Mouse (Mus musculus): ENCODE measurements around the gene St3gal6.
A peak's percentile ranks its signal among the peaks of the same experiment; 100 is the strongest.
"Not testable (repeated sequence)": the region's sequence is repeated elsewhere in the genome, so short reads cannot be mapped to it uniquely, and the experiment has no call there.

St3gal6 gene

GRCm38 (mm10) chr16:58475544-58476154 lies 48.4 kb downstream of the St3gal6 start:
- no peak for DNase-seq (ENCODE audit: low spot score)

DNA sequence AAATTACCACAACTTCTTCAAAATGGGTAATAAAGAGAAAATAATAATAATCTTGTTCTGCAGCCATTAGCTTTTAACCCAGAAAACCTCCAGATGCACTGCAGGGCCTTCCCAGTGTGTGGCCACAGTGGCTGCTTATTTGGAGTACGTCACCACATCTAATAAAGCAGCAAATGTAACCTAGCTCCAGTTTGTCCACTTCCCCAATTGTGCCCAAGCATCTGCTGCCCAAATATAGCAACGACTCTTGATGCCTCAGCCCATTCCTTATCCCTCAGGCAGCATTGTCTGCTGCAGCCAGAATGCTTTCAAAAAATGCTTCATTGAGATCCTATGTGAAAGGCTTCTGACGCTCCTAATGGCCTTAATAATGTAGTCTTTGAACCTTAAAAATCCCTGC lies 49.2 kb downstream of the St3gal6 start:
- no peak for DNase-seq (ENCODE audit: low spot score)

GRCm38 (mm10) chr16:58470841-58471240 lies 53.2 kb downstream of the St3gal6 start:
- DNase-seq (ENCODE audit: low spot score) = no peak

GRCm38 (mm10) chr16:58470061-58470460 lies 54.0 kb downstream of the St3gal6 start:
- DNase-seq (ENCODE audit: low spot score) = peak; percentile 61

GRCm38 (mm10) chr16:58465412-58465811 lies 58.6 kb downstream of the St3gal6 start:
- no peak for DNase-seq (ENCODE audit: low spot score)

DNA sequence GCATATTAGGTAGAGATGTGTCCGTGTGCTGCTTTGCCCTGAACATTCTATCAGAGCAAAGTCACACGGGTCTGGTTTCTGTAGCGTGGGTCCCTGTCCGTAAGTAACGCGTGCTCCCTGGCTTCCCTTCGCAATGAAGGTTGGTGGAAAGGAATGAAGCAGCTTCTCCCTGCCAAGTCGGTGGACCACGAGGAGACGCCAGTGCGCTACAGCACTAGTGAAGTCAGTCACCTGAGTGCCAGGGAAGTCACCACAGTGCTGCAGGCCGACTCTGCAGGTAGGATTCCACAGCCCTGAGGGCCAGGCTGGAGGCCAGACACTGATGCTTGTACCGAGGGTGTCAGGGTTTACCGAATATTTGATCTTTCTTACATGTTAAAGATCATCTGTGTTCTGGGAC lies 60.0 kb downstream of the St3gal6 start:
- DNase-seq (ENCODE audit: low spot score) = no peak

DNA sequence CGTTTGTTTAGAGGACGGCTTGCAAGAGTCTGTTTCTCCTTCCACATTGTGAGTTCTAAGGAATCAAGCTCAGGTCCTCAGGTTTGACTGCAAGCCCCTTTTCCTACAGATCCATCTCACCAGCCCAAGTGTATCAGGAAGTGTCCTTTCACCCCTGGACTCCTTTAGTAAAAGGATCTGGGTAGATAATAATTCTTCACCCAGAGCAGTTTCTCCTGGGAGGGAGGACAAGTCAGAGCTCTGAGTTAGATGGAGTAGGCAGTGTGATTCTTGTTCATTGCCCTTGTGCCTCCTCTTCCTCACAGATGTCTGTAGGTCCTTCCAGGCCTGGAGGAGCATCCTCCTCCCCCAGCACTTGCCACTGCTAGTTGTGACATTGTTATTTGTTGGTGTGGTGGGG lies 61.5 kb downstream of the St3gal6 start:
- no peak for DNase-seq (ENCODE audit: low spot score)

DNA sequence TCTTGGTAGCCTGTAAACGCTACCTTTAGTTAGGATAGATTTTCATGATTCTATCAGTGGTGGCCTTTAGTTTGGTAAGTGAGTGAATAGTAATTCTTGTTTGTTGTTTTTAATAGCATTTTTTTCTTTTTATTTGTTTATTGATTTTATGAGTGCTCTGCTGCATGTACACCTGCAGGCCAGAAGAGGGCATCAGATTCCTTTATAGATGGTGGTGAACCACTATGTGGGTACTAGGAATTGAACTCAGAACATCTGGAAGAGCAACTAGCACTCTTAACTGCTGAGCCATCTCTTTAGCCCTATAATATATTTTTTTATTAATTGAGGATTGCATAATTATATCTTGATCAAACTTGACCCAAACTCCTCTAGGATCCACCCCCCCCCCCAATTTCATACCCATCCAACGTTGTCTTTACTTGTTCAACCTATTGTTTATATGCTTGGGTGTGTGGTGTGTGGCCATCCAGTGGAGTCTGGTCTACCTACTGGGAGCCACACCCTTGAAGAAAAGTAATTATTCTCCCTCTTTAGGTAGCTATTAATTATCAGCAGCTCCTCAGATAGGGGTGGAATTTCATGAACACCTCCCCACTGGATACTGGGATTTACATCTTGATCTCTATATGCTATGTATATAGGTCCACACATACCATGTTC lies 62.1 kb downstream of the St3gal6 start:
- DNase-seq (ENCODE audit: low spot score) = no peak

- DNase-seq (ENCODE audit: low spot score) = no peak
These were observed 63.7 kb downstream of the St3gal6 start for GRCm38 (mm10) chr16:58460386-58460785.

- DNase-seq (ENCODE audit: low spot score) = not testable (repeated sequence)
These were observed 64.1 kb downstream of the St3gal6 start for GRCm38 (mm10) chr16:58459966-58460365.

DNA sequence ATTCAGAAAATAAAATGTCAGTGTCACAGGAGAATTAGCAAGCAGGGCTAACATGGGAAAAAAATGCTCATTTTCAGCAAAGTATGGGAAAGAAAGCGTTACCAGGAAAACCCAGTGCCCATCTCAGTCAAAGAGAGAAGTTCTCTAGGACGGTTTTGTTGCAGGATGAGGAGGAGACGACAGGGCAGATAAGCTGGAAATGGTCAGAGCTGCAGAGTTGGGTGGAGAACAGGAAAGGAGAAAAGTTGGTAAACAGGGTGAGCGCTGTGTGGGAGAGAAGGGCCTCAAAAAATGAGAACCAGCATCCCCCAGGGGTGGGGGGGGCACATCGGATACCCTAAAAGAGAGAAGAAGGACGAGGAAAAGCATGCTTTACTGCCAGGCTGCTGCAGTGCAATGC lies 67.1 kb downstream of the St3gal6 start:
- no peak for DNase-seq (ENCODE audit: low spot score)

DNA sequence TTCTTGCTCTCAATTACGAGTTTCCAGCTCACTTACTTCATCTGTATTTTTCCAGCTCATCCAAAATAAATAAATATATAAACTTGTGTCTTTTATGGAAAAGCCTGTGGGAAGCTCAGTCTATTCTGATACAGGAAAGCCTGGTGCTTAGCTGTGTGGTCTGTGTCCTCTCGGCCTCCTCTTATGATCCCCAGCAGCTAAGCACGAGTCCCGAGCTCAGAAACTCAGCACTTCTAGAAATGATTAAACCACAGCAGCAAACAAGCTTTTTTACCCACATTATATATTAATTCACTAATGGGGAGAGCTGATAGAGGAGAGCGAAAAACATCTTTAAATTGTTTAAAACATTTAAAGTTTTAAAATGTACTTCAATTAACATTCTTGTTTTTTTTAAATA lies 67.6 kb downstream of the St3gal6 start:
- DNase-seq (ENCODE audit: low spot score) = no peak

DNA sequence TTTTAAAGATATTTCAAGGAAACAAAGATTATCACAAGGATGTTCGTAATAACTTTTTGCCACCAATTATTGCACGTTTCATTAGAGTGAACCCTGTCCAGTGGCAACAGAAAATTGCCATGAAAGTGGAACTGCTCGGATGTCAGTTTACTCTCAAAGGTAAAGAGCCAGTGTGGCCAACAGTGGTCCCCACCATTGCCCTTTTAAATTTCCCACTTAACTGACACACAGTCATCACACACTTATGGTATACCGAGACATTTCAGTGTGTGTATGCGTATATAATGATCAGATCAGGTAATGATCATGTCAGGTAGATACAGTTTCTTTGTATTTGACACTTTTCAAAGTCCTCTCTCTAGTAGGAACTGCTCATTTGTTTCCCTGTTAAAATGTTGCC lies 68.9 kb downstream of the St3gal6 start:
- no peak for DNase-seq (ENCODE audit: low spot score)

DNA sequence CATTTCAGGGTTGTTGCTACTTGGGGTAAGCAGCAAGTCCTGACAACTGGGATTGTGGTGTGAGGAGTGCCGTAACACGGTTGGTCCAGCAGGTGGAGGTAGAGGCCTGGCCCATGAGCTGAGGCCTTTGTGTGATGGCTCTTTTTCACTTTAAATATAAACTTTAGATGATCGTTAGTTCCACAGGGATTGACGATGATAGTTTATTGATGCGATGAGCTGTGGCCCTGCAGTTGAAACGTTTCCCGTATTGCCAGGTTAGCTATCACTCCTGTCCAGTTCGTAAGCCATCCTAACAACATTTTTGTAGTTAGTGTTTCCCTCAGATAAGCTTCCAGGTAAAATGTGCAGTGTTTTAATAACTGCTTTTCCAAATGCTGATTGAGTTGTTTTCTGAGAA lies 69.4 kb downstream of the St3gal6 start:
- peak; percentile 63 for DNase-seq (ENCODE audit: low spot score)

- DNase-seq (ENCODE audit: low spot score) = no peak
These were observed 70.2 kb downstream of the St3gal6 start for GRCm38 (mm10) chr16:58453820-58454219.

DNA sequence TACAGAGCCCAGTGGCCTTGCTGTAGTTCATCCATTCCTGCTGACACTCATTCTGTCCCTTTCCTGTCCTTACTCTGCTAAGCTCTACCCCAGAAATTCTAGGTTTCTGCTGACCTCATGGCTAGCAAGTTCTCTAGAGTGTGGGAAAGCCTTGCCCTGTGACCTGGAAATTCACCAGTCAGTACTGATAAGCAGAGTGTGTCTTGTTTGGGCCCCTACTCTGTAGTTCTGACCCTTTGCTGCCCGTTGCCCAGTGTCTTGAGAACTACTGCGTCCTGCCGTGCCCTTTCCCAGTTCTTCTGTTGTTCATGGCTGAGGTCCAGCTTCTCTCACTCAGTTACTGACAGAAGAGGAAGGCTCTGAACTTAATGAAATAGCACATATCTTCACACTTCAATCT lies 70.9 kb downstream of the St3gal6 start:
- DNase-seq (ENCODE audit: low spot score) = peak; percentile 32

GRCm38 (mm10) chr16:58451647-58452046 lies 72.4 kb downstream of the St3gal6 start:
- DNase-seq (ENCODE audit: low spot score) = no peak

GRCm38 (mm10) chr16:58450648-58451047 lies 73.4 kb downstream of the St3gal6 start:
- no peak for DNase-seq (ENCODE audit: low spot score)

DNA sequence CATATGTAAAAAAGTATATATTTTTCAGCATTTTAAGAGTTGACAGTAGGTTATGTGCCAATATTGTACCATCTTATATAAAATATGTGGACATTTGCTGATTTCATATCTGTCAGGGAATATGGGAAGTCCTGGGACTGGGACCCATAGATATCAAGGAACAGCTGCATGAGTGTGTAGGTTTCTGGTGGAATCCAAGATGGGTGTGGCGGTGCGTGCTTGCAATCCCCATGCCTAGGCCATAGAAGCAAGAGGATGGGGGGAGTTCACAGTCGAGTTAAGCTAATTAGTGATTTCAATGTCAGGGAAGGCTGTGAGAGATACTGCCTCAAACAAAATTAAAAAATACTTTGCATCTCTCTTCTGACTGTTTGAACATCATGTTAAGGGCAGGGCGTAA lies 75.0 kb downstream of the St3gal6 start:
- DNase-seq (ENCODE audit: low spot score) = no peak

- DNase-seq (ENCODE audit: low spot score) = no peak
These were observed 77.5 kb downstream of the St3gal6 start for GRCm38 (mm10) chr16:58446281-58447259.

GRCm38 (mm10) chr16:58444735-58445134 lies 79.3 kb downstream of the St3gal6 start:
- DNase-seq (ENCODE audit: low spot score) = no peak

DNA sequence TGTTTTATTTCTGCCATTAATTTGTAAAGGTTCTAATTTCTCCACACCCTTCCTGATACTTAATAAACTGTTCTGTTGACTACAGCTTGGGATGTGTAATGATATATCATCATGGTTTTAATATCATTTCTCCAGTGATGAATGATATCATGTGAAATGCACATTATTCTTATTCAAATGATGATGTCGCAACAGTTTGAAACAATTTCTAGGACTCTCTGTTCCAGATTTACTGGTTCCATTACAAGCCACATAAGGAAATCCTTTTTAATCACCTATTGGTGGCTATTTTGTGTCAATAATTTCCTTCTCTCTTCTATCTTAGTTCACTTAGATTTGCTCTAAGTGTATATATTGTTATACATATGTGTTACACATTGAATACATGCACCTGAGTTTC lies 91.7 kb downstream of the St3gal6 start:
- no peak for DNase-seq (ENCODE audit: low spot score)

DNA sequence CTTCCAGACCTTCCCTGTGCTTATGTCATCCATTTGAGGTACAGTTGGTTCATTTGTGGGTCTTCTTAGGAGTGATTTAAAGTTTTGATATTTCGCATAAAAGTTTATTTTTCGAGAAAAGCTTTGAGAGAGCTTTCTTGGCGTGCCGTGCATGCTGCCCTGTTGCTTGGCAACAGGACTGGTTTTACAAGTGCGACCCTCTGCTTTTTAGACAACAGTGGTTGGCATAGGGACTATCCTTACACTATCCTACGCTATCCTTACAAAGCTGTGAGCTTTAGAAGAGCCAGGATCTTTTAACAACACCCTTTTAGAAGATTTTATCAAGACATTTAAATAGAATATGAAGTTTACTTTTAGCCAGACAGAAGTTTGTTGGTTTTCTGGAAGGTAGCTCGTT lies 93.8 kb downstream of the St3gal6 start:
- no peak for DNase-seq (ENCODE audit: low spot score)

Data from yolk sac, embryonic 10.5 days (tissue).